In genomic region chr7:139303280-139304011, GRCm38 (mm10) we compare ENCODE assay signal across 8 mouse cellular contexts. TPM values are rescaled to one million over a fixed set of nuclear protein-coding genes. Genes with fewer than 3 reads are reported as not detected.
DNase-seq lines count a peak whose midpoint lies in the region; ATAC-seq and TF ChIP-seq lines count a peak whose summit lies in the region.

No protein-coding gene starts in this region.

- DNase-seq in neural tube, embryonic 10.5 days (ENCODE audit: extremely low spot score, low spot score): peak; percentile 87
- peak; percentile 73 for DNase-seq in embryo, embryonic 11.5 days (ENCODE audit: low read depth, low spot score)
- peak; percentile 85 to 96 for DNase-seq in heart, adult 18-20 months
- peak; percentile 79 for DNase-seq in kidney, adult 11 months
- DNase-seq in left cerebral cortex, postnatal 4 days: peak; percentile 89
- DNase-seq in spleen, adult 2 months (ENCODE audit: low read depth in 1 of 2, low spot score in 2 of 2): peak; percentile 42 to 74

- H3K4me1 ChIP-seq in neural tube, embryonic 15.5 days: peaks cover 5% of the 10 kb centered on the region; the same call in 1 of the 2 replicates
- H3K4me1 ChIP-seq in midbrain, embryonic 13.5 days (replicated peaks): 0 out of 2 replicates have a peak, but pooled peaks cover 5% of the 10 kb centered on the region
- no peaks in the 10 kb centered on the region for H3K4me1 ChIP-seq in spleen, adult 2 months (ENCODE audit: control insufficient read depth, insufficient read depth, insufficient read length)

- no peaks in the 10 kb centered on the region for H3K36me3 ChIP-seq in neural tube, embryonic 15.5 days
- H3K36me3 ChIP-seq in midbrain, embryonic 13.5 days: no peaks in the 10 kb centered on the region
- H3K36me3 ChIP-seq in spleen, adult 2 months (ENCODE audit: control insufficient read depth, insufficient read depth, low read length): no peaks in the 10 kb centered on the region

- H3K27ac ChIP-seq in neural tube, embryonic 15.5 days (replicated peaks): no peak overlapping the region
- no peak overlapping the region for H3K27ac ChIP-seq in midbrain, embryonic 13.5 days
- H3K27ac ChIP-seq in spleen, adult 2 months (ENCODE audit: insufficient read depth, low read length): no peak overlapping the region

- intact Hi-C loops in left cerebral cortex, postnatal 4 days (cut with DNase I): loop anchor here (2.0 kb wide), 1 partner anchor 169 kb away; no protein-coding TSS in a partner anchor

- peak; percentile 98 for TF ChIP-seq CTCF in spleen, adult 2 months (IDR thresholded peaks at IDR 0.05; ENCODE audit: extremely low read depth, insufficient read depth, insufficient read length, insufficient replicate concordance)

- no peak for ATAC-seq in neural tube, embryonic 15.5 days (ENCODE audit: low FRiP score)
- peak; percentile 65 for ATAC-seq in midbrain, embryonic 13.5 days

- TF ChIP-seq POLR2A in spleen, adult 2 months (IDR thresholded peaks at IDR 0.05; ENCODE audit: low read depth, low read length): no peak

- WGBS in neural tube, embryonic 15.5 days: 35% methylated on average over 6 of the region's 6 CpGs
- WGBS in midbrain, embryonic 13.5 days: 42% methylated on average over 6 of the region's 6 CpGs
- WGBS in spleen, adult 2 months: 38% methylated on average over 6 of the region's 6 CpGs

- H3K27me3 ChIP-seq in neural tube, embryonic 15.5 days (replicated peaks): 0 out of 2 replicates have a peak, but pooled peaks cover 12% of the 10 kb centered on the region
- peaks cover 33% of the 10 kb centered on the region for H3K27me3 ChIP-seq in midbrain, embryonic 13.5 days
- no peaks in the 10 kb centered on the region for H3K27me3 ChIP-seq in spleen, adult 2 months (ENCODE audit: control insufficient read depth, insufficient read depth, low read length)

- H3K9ac ChIP-seq in neural tube, embryonic 15.5 days (replicated peaks): no peak overlapping the region
- H3K9ac ChIP-seq in midbrain, embryonic 13.5 days (replicated peaks): no peak overlapping the region

- no peak overlapping the region for H3K4me3 ChIP-seq in neural tube, embryonic 15.5 days (replicated peaks)
- no peak overlapping the region for H3K4me3 ChIP-seq in midbrain, embryonic 13.5 days (replicated peaks)
- no peak overlapping the region for H3K4me3 ChIP-seq in spleen, adult 2 months (ENCODE audit: extremely low read depth, insufficient read depth, insufficient read length)

- no peak overlapping the region for H3K4me2 ChIP-seq in neural tube, embryonic 15.5 days
- H3K4me2 ChIP-seq in midbrain, embryonic 13.5 days (replicated peaks): no peak overlapping the region

- no peaks in the 10 kb centered on the region for H3K9me3 ChIP-seq in neural tube, embryonic 15.5 days (replicated peaks)
- no peaks in the 10 kb centered on the region for H3K9me3 ChIP-seq in midbrain, embryonic 13.5 days

RNA-seq across cellular contexts. Expression of gene Pwwp2b, which starts 55.2 kb away (rescaled TPM):
- 5.8 and 8.4 TPM in 2 replicates for polyA plus RNA-seq in neural tube, embryonic 15.5 days (2015; fragmentation: Nextera tagmentation; extraction: Ambion mirVana)
- total RNA-seq in heart, adult 18-20 months (2021): 10 to 100 TPM in 1 of 2 experiments, 1 to 10 TPM in 1; 8.8 to 11.3 TPM
- total RNA-seq in left cerebral cortex, postnatal 4 days (2021): 1 to 10 TPM; 6.2 to 6.7 TPM
- polyA plus RNA-seq in midbrain, embryonic 13.5 days (2015; fragmentation: Nextera tagmentation; extraction: Ambion mirVana): 3.1 and 4.1 TPM in 2 replicates
- 6.4 and 7.6 TPM in 2 replicates for polyA plus RNA-seq in spleen, adult 2 months (2012; rRNA removed)
